Mouse (Mus musculus) cerebellum, postnatal 36 days (tissue): Measurements from ENCODE around the gene Lix1l.
"Not testable (repeated sequence)": the region's sequence is repeated elsewhere in the genome, so short reads cannot be mapped to it uniquely, and the experiment has no call there.

Experiments
- DNase-seq, 2 experiments: peaks; one replicate each; pipeline ENCODE4 v3.0.0; 2021 to 2022; ENCODE audit warnings: mixed read lengths in 2 of 2

The Lix1l gene

GRCm38 (mm10) chr3:96590657-96591056 is 10.3 kb upstream of the Lix1l start:
- DNase-seq = no peak

- peak; percentile 28 to 39 for DNase-seq
These were observed 7.6 kb upstream of the Lix1l start for GRCm38 (mm10) chr3:96593374-96593773.

GRCm38 (mm10) chr3:96593790-96594560 is 7.0 kb upstream of the Lix1l start, which contains the start of gene Polr3gl:
TSS of gene Polr3gl (minus strand) at chr3:96594181.
- peak; percentile 96 to 97 for DNase-seq

DNA sequence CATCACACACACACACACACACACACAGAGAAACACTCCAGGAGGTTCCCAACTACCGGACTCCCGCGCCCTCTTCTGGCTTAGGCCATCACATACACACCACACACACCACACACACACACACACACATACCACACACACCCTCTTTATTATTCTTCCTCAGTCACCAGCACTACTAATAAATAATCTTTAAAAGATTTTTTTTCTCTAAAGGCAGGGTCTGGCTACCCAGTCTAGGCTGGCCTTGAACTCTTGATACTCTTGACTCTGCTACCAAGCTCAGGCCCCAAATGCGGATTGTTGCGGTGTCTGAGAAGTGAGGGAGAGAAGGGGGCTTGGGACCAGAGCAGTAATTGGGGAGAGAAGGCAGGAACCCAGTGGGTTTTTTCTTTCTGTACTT is 6.1 kb upstream of the Lix1l start:
- DNase-seq = no peak

DNA sequence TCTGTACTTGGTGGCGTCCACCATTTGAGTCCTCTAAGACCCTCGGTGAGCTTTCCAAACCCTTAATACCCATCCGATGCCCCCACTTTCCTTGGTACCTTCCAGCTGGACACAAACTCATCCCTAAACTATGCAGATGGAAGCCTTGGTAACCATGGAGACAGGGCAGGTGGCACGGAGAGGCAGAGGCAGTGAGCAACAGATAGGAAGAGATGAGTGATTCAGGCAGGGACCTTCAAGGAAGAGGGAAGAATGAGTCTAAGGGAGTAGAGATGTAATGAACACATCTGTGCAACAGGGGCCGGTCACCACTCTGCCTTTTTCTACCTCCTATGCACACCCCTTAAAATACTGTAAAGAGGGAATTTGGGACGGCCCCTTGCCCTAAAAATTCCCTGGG is 5.3 kb upstream of the Lix1l start:
- DNase-seq = peak; percentile 41 to 52

DNA sequence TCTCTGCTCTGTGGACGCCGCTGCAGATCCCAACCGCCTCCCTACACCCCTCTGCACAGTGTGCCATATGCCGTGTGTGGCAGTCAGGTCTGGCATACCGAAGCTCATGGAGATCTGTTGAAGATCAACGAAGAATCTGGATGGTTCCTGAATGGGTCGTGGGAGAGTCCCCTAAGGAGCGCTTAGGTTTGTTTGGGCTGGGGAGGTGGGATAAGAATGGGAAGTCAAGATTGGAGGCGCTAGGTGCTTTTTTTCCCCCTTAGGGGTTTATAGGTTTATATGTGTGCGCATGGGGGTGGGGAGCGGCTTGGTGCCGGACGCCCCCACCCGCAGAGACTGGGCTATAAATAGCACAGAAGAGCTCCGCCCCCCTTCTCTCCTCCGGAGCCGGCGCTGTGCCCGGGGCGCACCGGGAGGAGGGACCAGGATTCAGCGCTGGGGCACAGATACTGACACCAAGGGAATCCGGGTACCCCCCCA is 4.7 kb upstream of the Lix1l start, which contains the start of gene Ankrd34a:
TSS of gene Ankrd34a (plus strand) at position 409 of the 480 bp plus-strand sequence.
- DNase-seq = peak; percentile 87 to 91

GRCm38 (mm10) chr3:96596855-96597254 is 4.1 kb upstream of the Lix1l start:
- DNase-seq = peak in 1 of 2 experiments; percentile 27

DNA sequence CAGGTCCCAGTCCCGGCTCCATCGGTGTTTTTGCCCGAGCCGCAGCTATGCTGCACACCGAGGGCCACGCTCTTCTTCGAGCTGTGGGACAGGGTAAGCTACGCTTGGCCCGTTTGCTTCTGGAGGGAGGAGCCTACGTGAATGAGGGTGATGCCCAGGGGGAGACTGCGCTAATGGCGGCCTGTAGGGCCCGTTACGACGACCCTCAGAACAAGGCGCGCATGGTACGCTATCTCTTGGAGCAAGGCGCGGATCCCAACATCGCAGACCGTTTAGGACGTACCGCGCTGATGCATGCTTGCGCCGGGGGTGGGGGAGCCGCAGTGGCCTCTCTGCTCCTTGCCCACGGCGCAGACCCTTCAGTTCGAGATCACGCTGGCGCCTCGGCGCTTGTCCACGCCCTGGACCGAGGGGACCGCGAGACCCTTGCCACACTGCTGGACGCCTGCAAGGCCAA is 3.5 kb upstream of the Lix1l start:
- DNase-seq = peak; percentile 49 to 55

- peak; percentile 59 to 61 for DNase-seq
These were observed 2.5 kb upstream of the Lix1l start for GRCm38 (mm10) chr3:96598156-96599068.

GRCm38 (mm10) chr3:96599069-96599393 is 1.9 kb upstream of the Lix1l start:
- DNase-seq = no peak

DNA sequence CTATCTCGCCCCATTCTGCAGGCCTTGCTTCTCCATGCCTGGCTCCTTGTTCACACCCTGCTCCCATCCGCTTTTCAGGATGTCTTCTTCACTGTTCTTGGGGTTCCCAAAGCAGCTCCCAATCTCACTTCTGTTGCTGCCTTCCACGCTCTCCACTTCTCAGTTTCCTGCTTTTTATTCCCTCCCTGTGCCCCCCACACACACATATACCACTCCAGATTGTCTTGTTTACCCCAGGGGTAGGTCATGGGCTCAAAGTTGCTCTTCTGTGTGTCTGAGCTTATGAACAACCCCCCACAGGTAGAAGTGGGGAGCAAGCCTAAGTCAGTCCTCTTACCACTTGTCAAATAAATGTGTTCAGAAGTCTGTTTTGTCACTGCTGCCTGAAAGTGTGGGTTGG is 1.5 kb upstream of the Lix1l start:
- no peak for DNase-seq

GRCm38 (mm10) chr3:96601251-96601787 is 370 bp downstream of the Lix1l start:
- DNase-seq = peak; percentile 68 to 71

DNA sequence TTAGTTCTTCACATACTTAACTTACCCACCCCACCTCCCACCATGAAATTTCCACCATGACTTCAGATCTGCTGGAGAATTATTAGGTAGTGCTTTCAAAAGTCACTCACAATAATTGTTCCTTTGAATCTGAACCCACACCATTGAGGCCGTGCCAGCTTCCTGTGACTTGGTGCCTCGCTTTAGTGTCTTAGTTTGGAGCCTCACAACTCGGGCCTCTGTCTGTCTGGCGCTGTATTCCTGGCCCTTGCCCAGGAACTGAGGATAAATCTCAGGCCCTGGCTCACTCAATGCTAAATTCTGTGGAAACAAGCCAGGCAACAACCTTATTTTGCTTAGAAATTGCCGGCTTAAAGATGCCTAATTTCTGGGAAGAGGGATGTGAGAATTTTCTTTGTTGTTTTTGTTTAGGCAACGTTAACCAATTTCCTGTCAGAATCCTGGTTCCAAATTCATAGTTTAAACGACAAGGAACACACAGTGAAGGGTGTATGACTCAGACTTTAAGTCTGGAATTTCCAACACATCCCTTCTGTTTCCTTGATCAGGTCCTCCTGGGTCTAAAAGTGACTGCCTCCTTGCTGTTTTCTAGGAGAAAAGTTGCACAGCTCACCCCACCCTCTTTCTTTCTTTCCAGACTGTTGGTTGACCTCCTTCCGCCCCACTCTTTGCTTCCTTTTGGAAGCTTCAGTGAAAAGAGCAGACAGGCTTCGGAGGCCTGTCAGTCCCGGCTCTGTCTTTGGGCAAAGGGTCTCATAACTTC is 1.2 kb downstream of the Lix1l start:
- DNase-seq = no peak

DNA sequence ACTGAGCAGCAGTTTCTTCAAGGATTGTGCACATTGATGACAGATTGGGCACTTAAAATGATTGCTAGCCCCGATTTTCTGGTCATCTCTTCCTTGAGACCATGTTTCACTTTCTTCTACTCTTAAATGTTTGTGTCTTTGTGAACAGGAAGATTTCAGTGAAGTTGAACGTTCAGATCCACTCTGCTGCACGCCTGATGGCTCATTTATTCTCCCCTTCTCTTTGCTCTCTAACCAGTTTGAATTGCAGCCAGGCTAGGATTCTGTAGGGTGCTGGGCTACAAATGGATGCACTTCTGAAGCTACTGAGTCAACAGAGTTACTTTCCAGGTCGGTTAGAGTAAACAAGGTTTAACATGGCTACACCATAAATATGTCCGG is 1.7 kb downstream of the Lix1l start:
- no peak for DNase-seq

DNA sequence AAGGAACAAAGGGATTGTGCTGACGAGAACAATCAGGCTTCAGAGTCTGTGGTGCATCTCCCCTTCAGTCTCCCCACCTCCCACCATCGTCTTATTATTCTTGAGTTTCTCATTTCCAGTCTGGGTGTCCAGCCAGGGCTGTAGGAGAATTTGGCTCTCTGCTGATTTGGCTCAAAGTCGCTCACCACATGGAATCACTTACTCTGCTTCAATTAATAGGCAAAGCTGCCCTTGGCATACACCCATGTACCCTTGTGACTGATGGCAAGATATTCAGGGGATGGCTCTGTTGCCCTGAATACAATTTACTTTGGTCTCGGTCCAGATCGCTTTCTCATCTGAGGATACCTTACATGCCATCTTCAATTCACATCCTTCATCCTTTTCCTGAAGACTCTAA is 2.4 kb downstream of the Lix1l start:
- DNase-seq = peak; percentile 42 to 59

DNA sequence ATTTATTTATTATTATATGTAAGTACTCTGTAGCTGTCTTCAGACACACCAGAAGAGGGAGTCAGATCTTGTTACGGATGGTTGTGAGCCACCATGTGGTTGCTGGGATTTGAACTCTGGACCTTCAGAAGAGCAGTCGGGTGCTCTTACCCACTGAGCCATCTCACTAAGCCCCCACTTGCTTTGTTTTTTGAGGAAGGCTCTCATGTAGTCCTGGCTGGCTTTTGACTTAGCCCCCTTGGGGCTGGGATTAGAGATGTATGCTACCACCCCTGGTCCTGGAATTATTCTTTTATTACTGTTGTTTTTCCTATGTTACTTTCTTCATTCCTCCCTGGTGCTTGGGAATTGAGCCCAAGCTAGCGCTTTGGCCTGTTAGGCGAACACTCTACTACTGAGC is 5.1 kb downstream of the Lix1l start:
- not testable (repeated sequence) for DNase-seq

DNA sequence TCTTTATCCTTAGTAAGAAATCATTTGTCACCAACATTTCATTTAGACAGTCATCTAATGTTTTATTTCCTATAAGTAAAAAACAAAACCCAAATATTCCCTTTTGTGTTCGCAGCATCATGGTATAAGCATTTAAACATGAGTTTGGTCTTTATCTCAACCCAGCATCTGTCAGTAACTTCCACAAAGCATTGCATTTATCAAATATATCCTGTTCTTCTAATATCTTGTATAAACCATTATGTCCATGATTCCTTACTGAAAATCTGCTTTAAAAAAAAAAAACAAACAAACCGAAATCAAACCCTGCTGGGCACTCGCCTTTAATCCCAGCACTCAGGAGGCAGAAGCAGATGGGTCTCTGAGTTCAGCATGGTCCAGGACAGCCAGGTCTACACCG is 5.7 kb downstream of the Lix1l start:
- no peak for DNase-seq

GRCm38 (mm10) chr3:96617941-96618340 is 17.0 kb downstream of the Lix1l start:
- no peak for DNase-seq

DNA sequence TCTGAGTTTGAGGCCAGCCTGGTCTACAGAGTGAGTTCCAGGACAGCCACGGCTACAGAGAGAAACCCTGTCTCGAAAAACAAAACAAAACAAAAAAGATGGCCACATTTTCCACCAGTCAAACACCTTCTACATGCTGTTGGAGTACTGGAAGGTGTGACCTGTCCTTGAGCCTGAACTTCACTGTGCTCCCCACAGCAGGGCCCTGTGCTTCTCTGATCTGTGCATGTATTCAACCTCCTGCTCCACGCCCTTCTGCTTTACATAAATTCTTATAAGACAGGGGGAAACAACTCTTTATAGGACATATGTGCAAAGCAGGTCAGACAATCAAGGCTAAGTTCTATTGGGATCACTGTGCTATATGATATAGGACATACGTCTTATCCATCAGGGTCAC is 22.3 kb downstream of the Lix1l start:
- DNase-seq = no peak

DNA sequence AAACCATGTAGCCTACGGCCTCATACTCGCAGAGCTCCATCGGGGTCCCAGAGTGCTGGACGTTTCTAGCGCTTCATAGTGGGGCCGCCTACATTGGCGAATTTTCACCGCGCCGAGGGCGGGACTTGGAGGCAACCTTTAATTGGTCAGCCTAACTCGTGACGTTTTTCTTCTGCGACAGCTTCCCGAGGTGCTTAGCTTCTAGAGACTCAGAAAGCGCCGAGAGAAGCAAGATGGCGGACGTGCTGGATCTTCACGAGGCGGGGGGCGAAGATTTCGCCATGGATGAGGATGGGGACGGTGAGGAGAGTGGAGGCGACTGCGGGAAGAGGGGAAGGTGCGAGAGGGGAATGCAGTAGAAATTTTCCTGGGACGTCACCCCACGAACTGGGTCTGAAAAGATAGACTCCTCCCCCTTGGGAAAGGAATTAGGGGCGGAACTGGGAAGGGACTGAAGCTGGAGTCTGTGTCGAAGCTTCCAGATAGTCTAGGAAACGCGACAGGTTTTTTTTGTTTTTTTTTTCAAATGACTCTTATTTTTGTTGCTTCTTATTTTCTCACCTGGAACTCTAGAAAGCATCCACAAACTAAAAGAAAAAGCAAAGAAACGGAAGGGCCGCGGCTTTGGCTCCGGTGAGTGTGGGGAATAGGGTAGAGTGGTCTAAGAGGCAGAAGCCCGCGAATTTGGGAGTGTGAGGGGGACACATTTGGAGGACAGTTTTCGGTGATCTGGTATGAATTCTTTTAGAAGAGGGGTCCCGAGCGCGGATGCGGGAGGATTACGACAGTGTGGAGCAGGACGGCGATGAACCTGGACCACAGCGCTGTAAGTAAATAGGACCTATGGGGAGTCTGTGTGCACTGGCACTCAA is 29.0 kb downstream of the Lix1l start, which contains the start of gene Rbm8a:
TSS of gene Rbm8a (plus strand) at position 205 of the 872 bp plus-strand sequence.
- peak; percentile 95 to 98 for DNase-seq

GRCm38 (mm10) chr3:96632058-96632457 is 31.1 kb downstream of the Lix1l start:
- no peak for DNase-seq
